Mouse (Mus musculus) limb, embryonic 12.5 days (tissue): ENCODE results near the gene Cln3. TPM values are rescaled to one million over a fixed set of nuclear protein-coding genes. Genes with fewer than 3 reads are reported as not detected.

ENCODE experiments used
- ATAC-seq: fragments of 200-750 bp; cut with Nextera tagmentation; 2 replicates; pipeline ENCODE4 v1.8.0; 2017; ENCODE audit warnings: low read depth, moderate TSS enrichment; ENCODE audit not compliant: insufficient number of reproducible peaks, insufficient read depth, low FRiP score, low TSS enrichment
- H3K27ac ChIP-seq: fragments of 300-500 bp; sonication (generic); 2 replicates; pipeline ENCODE4 v1.5.1; 2016; ENCODE audit warnings: mild to moderate bottlenecking, moderate library complexity
- H3K27me3 ChIP-seq: fragments of 300-500 bp; sonication (generic); 2 replicates; pipeline ENCODE4 v1.6.1; 2016; ENCODE audit warnings: mild to moderate bottlenecking, moderate library complexity
- H3K36me3 ChIP-seq: fragments of 300-500 bp; sonication (generic); 2 replicates; pipeline ENCODE4 v1.6.1; 2016; ENCODE audit warnings: mild to moderate bottlenecking, moderate library complexity
- H3K4me1 ChIP-seq: fragments of 300-500 bp; sonication (generic); replicated peaks from 2 replicates; pipeline ENCODE4 v1.6.1; 2016
- H3K4me2 ChIP-seq: fragments of 300-500 bp; sonication (generic); 2 replicates; pipeline ENCODE4 v1.6.1; 2016; ENCODE audit warnings: mild to moderate bottlenecking, moderate library complexity
- H3K4me3 ChIP-seq: fragments of 300-500 bp; sonication (generic); replicated peaks from 2 replicates; pipeline ENCODE4 v1.5.1; 2016; ENCODE audit warnings: mild to moderate bottlenecking
- H3K9ac ChIP-seq: fragments of 300-500 bp; sonication (generic); replicated peaks from 2 replicates; pipeline ENCODE4 v1.6.1; 2016; ENCODE audit warnings: mild to moderate bottlenecking, moderate library complexity
- H3K9me3 ChIP-seq: fragments of 300-500 bp; sonication (generic); 2 replicates; pipeline ENCODE4 v1.6.1; 2016; ENCODE audit warnings: mild to moderate bottlenecking, moderate library complexity
- WGBS: fragments of 180-500 bp; shearing (Covaris S2); methylation state at CpG from one replicate; pipeline ENCODE4 v1.1.7; 2016; 5-methylcytosine and 5-hydroxymethylcytosine counted together
- polyA plus RNA-seq: library from polyadenylated mRNA; unstranded; fragments of >200 nt; fragmentation: Nextera tagmentation; extraction: Ambion mirVana; gene quantifications from 2 replicates; pipeline ENCODE4 v1.2.1, GENCODE M21; 2016

Gene Cln3
- polyA plus RNA-seq: 34.0 TPM in 2 replicates

- Histone ChIP-seq H3K4me3 (no peak within 1 kb of the TSS), H3K4me1 (peaks cover 16% of the 10 kb centered on the region), H3K27me3 (peaks cover 31% of the 10 kb centered on the region), H3K9me3 (no peaks in the 10 kb centered on the region), H3K4me2 (no peak within 1 kb of the TSS), H3K36me3 (no peaks in the 10 kb centered on the region), H3K9ac (no peak within 1 kb of the TSS), H3K27ac (no peak within 1 kb of the TSS)
- no peak for ATAC-seq
- 75% methylated on average over 6 of the region's 6 CpGs for WGBS
These were observed at the start of gene Cln3 for GRCm38 (mm10) chr7:126585717-126586116. Gene Cln3, minus strand, starts transcription at chr7:126585817.

- H3K9ac ChIP-seq: no peak overlapping the region
- ATAC-seq: no peak
These were observed 49.8 kb upstream of the Cln3 start for GRCm38 (mm10) chr7:126635375-126635774.

GRCm38 (mm10) chr7:126632478-126632877 lies 46.9 kb upstream of the Cln3 start:
- no peak for ATAC-seq
- no peak overlapping the region for H3K4me3 ChIP-seq
- no peaks in the 10 kb centered on the region for H3K36me3 ChIP-seq
- H3K4me1 ChIP-seq: peaks cover 40% of the 10 kb centered on the region
- H3K9ac ChIP-seq: no peak overlapping the region
- no peaks in the 10 kb centered on the region for H3K9me3 ChIP-seq
- no peak overlapping the region for H3K27ac ChIP-seq
- no peaks in the 10 kb centered on the region; the same call in 1 of the 2 replicates for H3K27me3 ChIP-seq
- 49% methylated on average over 2 of the region's 2 CpGs for whole genome bisulfite sequencing
- H3K4me2 ChIP-seq: no peak overlapping the region

More at GRCm38 (mm10) chr7:126635375-126635774, 49.8 kb upstream of the Cln3 start:
- Histone ChIP-seq H3K4me1 (peaks cover 25% of the 10 kb centered on the region), H3K9me3 (no peaks in the 10 kb centered on the region), H3K36me3 (no peaks in the 10 kb centered on the region), H3K4me3 (no peak overlapping the region), H3K27me3 (peaks cover 4% of the 10 kb centered on the region; the same call in 1 of the 2 replicates), H3K27ac (no peak overlapping the region), H3K4me2 (no peak overlapping the region)

DNA sequence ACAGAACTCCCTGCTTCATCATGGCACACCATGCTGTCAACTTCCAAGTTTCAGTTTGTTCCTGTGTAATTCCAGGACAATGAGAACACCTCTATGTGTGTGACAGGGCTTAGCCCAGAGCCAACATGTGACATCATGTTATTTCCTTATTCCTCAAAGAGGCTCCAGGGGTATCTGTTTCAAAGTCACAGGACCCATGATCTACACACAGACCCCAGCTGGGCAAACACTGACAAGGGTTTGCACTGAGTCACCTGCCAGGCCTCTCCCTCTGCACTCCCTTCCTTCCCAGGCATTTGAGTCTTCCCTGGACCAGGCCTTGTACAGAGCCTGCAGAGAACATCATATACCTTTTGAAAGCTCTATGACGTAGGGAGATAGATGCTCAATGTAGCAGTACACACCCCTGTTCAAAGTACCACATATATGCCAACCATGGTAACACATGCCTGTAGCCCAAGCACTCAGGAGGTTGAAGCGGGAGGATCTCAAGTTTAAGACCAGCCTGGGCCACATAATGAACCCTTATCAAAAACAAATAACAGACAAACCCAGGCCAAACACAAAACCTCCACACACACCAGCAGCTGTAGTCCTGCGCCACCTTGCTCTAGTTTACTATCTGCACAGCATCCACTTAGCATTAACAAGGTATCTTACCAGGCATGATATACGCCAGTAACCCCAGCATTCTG lies 45.4 kb upstream of the Cln3 start, which contains the start of gene Nupr1:
Gene Nupr1, minus strand, starts transcription at position 38 of the 695 bp plus-strand sequence.
- Histone ChIP-seq H3K27me3 (no peaks in the 10 kb centered on the region; the same call in 1 of the 2 replicates), H3K4me3 (no peak within 1 kb of the TSS), H3K4me1 (peaks cover 40% of the 10 kb centered on the region), H3K36me3 (no peaks in the 10 kb centered on the region), H3K4me2 (no peak within 1 kb of the TSS), H3K9ac (no peak within 1 kb of the TSS), H3K27ac (no peak within 1 kb of the TSS), H3K9me3 (no peaks in the 10 kb centered on the region)
- no peak for ATAC-seq
- 97% methylated on average over 4 of the region's 4 CpGs for WGBS

GRCm38 (mm10) chr7:126629915-126630314 lies 44.3 kb upstream of the Cln3 start:
- WGBS: 23% methylated on average over 3 of the region's 3 CpGs
- H3K27me3 ChIP-seq: no peaks in the 10 kb centered on the region
- no peak overlapping the region for H3K4me2 ChIP-seq
- no peaks in the 10 kb centered on the region for H3K36me3 ChIP-seq
- H3K9me3 ChIP-seq: no peaks in the 10 kb centered on the region
- ATAC-seq: no peak
- no peak overlapping the region for H3K9ac ChIP-seq
- no peak overlapping the region for H3K4me3 ChIP-seq
- peaks cover 39% of the 10 kb centered on the region for H3K4me1 ChIP-seq
- no peak overlapping the region for H3K27ac ChIP-seq

DNA sequence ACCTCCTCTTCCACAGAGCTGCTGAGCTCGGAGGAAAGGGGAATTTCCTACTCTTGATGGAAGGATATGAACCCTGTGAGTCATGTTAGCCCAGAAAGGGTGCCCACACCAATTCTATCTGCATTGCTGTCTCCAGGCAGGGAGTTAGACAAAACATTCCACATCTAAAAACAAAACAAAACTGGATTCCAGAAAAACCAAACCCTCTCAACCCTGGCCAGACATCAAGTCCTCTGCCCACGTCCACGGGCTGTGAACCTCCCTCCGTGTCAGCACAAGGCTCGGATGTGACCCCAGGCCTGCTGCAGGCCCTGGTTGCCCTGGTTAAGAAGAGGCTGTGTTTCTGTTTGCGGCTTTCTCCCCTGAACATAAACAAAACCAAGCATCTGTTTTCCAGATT lies 42.5 kb upstream of the Cln3 start:
- H3K9me3 ChIP-seq: no peaks in the 10 kb centered on the region
- H3K4me3 ChIP-seq: no peak overlapping the region
- WGBS: 44% methylated on average over 6 of the region's 6 CpGs
- H3K4me1 ChIP-seq: peaks cover 21% of the 10 kb centered on the region
- H3K4me2 ChIP-seq: no peak overlapping the region
- no peaks in the 10 kb centered on the region for H3K36me3 ChIP-seq
- no peak overlapping the region; the same call in 1 of the 2 replicates for H3K9ac ChIP-seq
- no peak for ATAC-seq
- 0 out of 2 replicates have a peak overlapping the region, but pooled peaks have one; percentile 42 for H3K27ac ChIP-seq
- H3K27me3 ChIP-seq: no peaks in the 10 kb centered on the region

- no peak overlapping the region for H3K27ac ChIP-seq
These were observed 40.4 kb upstream of the Cln3 start for GRCm38 (mm10) chr7:126625807-126626600.

DNA sequence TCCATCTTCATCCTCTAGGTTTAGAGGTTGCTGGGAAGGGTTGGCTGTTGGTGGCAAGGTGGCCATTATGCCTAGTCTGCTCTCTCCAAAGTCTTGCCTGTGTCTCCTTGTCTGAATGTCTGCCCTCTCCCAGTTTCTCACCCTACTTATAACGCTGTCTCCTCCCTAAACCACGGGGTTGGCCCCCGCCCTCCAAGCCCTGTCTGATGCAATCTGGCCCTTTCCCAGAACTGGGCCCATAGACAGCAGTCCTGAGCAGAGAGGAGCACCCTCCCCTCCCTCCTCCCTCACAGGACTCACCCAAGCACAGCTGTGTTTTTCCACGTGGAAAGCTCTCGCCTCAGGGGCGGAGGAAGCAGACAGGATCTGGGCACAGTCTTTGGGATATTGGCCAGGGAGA lies 39.8 kb upstream of the Cln3 start:
- Histone ChIP-seq H3K4me1 (peaks cover 18% of the 10 kb centered on the region; the same call in 1 of the 2 replicates), H3K36me3 (no peaks in the 10 kb centered on the region), H3K4me2 (no peak overlapping the region), H3K27ac (no peak overlapping the region), H3K4me3 (no peak overlapping the region), H3K27me3 (no peaks in the 10 kb centered on the region), H3K9ac (no peak overlapping the region), H3K9me3 (no peaks in the 10 kb centered on the region)
- 51% methylated on average over 6 of the region's 6 CpGs for WGBS
- ATAC-seq: no peak

More at GRCm38 (mm10) chr7:126625807-126626600, 40.4 kb upstream of the Cln3 start:
- no peak for ATAC-seq
- no peak overlapping the region for H3K4me2 ChIP-seq
- H3K9me3 ChIP-seq: no peaks in the 10 kb centered on the region
- no peaks in the 10 kb centered on the region for H3K27me3 ChIP-seq
- no peaks in the 10 kb centered on the region for H3K36me3 ChIP-seq
- peaks cover 18% of the 10 kb centered on the region; the same call in 1 of the 2 replicates for H3K4me1 ChIP-seq
- H3K9ac ChIP-seq: no peak overlapping the region
- no peak overlapping the region for H3K4me3 ChIP-seq
- 80% methylated on average over 3 of the region's 3 CpGs for WGBS

DNA sequence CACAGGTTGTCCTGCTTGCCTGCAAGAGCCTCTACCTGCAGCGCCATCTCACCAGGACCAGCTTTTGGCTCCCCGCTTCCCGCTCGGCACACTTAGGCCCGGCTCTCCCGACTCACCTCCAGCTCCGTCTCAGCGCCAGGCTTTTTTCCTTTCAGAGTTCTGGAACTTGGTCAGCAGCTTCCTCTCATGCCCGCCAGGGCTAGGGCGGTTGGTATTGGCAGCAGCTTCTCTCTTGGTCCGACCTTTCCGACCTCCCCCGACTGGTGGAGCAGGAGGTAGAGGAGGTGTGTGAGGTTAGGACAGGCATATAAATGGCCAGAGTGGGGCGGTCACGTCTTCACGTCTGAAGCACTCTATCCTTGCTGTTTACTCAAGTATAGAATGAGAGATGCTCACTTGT lies 39.2 kb upstream of the Cln3 start:
- WGBS: 72% methylated on average over 16 of the region's 16 CpGs
- ATAC-seq: no peak
- no peak overlapping the region for H3K27ac ChIP-seq
- no peak overlapping the region for H3K4me2 ChIP-seq
- H3K27me3 ChIP-seq: no peaks in the 10 kb centered on the region
- H3K4me3 ChIP-seq: no peak overlapping the region
- no peak overlapping the region for H3K9ac ChIP-seq
- H3K4me1 ChIP-seq: peaks cover 18% of the 10 kb centered on the region; the same call in 1 of the 2 replicates
- H3K36me3 ChIP-seq: no peaks in the 10 kb centered on the region
- no peaks in the 10 kb centered on the region for H3K9me3 ChIP-seq

- H3K9me3 ChIP-seq: no peaks in the 10 kb centered on the region
- no peaks in the 10 kb centered on the region for H3K27me3 ChIP-seq
- H3K4me1 ChIP-seq: peaks cover 9% of the 10 kb centered on the region; the same call in 1 of the 2 replicates
- H3K27ac ChIP-seq: no peak overlapping the region
- H3K9ac ChIP-seq: no peak overlapping the region
- ATAC-seq: no peak
- no peak overlapping the region for H3K4me2 ChIP-seq
- 91% methylated on average over 1 of the region's 1 CpGs for WGBS
- H3K36me3 ChIP-seq: no peaks in the 10 kb centered on the region
- H3K4me3 ChIP-seq: no peak overlapping the region
These were observed 37.8 kb upstream of the Cln3 start for GRCm38 (mm10) chr7:126623381-126623780.
